Mouse (Mus musculus): ENCODE measurements around the gene Maml3.

DNA sequence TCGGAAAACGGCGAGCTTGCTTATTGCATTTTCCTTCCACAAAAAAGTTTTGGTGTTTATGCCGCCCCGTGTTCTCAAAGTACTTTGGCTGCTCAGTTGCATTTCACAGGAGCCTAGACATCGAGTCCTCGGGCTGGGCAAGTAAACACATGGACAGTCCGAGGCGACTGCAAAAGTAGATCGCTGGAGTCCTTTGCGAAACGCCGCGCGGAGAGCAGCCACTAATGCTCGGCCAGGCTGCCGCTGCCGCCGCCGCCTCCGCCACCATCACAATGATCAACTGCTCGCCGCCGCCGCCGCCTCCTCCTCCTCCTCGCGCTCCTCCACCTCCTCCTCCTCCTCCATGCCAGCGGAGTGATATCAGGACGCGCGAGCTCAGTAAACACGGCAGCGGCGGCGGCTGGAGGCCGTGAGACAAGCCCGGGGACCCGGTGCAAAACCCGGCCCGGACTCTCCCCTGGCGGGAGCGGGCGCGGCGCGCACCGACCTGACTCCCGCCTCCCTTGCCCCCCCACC, at the start of gene Maml3:
- TF ChIP-seq ZC3H11A (IDR thresholded peaks at IDR 0.05; ENCODE audit: borderline replicate concordance, low read depth, low read length) (no peak), ZNF384 (IDR thresholded peaks at IDR 0.05; ENCODE audit: low read depth, low read length) (no peak), CHD2 (IDR thresholded peaks at IDR 0.05; ENCODE audit: low read depth, low read length) (no peak), MAFK (IDR thresholded peaks at IDR 0.05; ENCODE audit: insufficient read depth, low read depth, low read length) (no peak), HCFC1 (IDR thresholded peaks at IDR 0.05; ENCODE audit: borderline replicate concordance, insufficient read depth, low read length) (peak; percentile 26; the same call in 1 of the 2 replicates)

All from ES-E14 (cell line).